Mouse (Mus musculus) G1E-ER4 (cell line): ENCODE data around the gene Plekhg5. TPM values are rescaled to one million over a fixed set of nuclear protein-coding genes. Genes with fewer than 3 reads are reported as not detected.

ENCODE experiments used
- GATA1 ChIP-seq: IDR thresholded peaks from one replicate; pipeline ENCODE4 v1.8.0; 2012; ENCODE audit warnings: low read length, inconsistent platforms
- polyA plus RNA-seq: library from polyadenylated mRNA; stranded (reverse); fragments of >175 nt; gene quantifications from 2 replicates; pipeline ENCODE4 v1.2.3, GENCODE M21; 2012

The Plekhg5 gene
- polyA plus RNA-seq, 1 experiment, result 28.5 TPM

DNA sequence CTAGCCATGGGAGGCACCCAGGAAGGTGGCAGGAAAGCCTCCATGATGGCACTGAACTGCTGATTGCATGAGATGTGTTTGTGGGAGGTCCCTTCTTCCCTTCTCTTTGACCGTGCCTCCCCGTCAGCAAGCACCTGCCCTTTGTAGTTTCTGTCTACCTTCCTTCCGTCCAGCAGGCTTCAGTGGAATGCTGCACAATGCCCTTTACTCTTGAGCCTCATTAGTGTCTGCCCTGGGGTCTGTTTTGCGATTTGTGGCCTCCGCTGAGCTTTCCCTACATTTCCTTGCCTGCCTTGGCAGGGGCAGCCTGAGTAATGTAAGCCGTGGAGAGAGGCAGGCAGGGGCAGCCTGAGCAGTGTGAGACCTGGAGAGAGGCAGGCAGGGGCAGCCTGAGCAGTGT, 27.7 kb upstream of the Plekhg5 start:
- no peak for TF ChIP-seq GATA1

DNA sequence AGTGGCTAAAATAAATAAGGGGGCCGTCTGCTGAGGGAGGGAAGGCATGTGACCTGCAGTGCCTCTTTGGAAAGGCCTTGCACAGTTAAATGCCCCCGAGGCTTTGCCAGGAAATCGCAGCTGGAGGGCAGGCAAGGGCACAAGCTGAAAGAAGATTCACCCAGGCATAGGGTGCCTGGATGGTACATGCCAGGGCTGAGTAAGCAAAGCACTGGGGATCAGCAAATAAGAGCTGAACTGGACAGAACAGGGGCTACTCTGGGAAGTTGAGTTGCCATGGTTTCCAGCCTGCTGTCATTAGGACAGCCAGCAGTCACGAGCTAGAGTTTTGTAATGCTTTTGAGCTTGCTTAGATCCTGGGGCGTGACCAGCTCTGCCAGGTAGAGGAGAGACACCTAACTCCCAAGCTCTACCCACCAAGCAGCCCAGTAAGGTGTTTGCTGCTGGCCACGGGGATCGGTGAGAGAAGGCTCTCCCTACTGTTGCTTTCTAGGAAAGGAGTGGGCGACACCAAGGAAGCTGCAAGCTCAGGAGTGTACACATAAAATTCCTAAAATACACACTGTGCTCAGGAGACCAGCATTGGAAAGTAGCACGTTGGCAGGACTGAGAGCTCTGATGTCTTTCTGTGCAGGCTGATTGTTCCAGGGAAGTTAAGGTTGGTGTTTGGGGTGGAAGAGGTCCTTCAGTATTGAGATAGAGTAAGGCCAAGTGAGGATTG, 9.7 kb upstream of the Plekhg5 start:
- no peak for TF ChIP-seq GATA1

GRCm38 (mm10) chr4:152067280-152067679, 5.0 kb upstream of the Plekhg5 start:
- no peak for TF ChIP-seq GATA1

DNA sequence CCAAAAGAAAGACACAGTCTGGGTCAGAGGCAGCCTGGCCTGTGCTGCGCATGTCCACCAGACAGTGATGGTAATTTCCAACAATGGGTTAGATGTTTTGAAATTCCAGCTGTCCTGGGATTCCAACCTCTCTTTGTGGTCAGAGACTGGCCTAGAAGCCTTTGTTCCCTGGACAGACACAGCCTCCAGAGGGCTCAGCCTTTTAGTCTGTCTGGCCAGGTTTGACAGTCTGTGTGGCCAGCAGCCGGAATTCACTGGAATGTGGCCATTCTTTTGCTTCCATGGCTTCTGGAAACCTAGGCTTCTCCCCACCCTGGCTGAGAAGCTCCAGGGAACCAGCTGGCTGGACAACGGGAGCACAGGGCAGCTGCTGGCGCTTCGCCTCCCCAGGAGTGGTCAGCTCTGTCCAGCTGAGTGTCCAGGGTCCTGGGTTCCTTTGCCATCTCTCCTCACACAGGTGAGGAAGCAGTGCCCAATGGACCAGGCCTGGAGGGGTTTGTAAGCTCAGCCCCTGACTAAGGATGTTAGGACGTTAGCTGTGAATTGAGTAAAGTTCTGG, 4.1 kb upstream of the Plekhg5 start:
- TF ChIP-seq GATA1, result no peak

DNA sequence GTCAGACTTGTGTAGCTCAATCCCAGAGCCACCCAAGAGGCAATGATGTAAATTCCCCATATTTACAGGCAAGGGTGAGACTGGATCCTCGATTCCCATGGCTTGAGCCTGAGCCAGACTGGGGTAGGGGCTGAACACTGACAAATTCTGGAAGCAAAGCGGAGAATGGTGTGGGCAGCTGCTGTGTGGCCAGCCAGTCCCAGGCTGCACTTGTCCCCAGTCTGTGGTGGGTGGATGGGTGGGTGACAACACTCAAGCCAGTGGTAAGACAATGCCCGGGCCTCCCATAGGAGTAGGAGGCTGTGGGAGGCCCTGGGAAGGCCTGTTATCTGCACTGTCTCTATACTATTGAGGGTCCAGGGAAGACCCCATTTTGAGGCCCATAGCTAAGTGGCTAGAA, 3.1 kb upstream of the Plekhg5 start:
- TF ChIP-seq GATA1, result no peak

- TF ChIP-seq GATA1, result no peak
Measured at GRCm38 (mm10) chr4:152070494-152071396, 1.6 kb upstream of the Plekhg5 start.

- no peak for TF ChIP-seq GATA1
Measured at GRCm38 (mm10) chr4:152072655-152073054, 357 bp downstream of the Plekhg5 start.

DNA sequence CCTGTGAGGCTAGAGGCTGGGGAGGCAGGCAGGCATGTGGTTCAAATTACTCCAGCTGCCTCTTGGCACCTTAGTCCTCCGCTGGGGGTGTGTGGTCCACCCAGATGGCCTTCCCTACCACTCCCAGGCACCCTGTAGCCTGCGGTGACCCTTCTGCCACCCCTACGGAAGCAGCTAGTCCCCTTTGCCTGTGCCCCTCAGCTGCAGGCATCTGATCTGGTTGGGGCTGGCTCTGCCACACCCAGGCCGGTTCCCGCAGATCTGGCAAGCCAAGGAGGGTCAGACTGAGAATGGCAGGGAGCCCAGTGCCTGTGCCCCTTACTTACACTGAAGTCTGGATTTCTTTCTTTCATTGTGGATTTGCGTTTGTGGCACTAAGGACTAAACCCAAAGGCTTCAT, 1.4 kb downstream of the Plekhg5 start:
- no peak for TF ChIP-seq GATA1

DNA sequence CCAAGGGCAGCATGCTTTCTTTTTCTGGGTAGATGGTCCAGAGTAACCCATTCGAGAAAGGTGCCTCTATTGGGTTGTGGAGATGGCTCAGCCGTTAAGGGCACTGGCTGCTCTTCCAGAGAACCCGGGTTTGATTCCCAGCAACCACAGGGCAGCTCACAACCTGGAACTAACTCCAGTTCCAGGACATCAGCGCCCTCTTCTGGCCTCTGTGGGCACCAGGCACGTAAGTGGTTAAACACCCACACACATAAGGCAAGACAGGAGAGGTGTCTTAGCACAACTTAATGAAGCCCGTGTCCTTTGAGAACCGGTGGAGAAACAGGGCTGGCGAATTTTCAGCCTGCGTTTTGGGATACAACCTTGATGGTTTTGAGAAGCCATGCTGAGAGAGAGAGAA, 2.2 kb downstream of the Plekhg5 start:
- TF ChIP-seq GATA1, result no peak

GRCm38 (mm10) chr4:152077191-152077590, 4.9 kb downstream of the Plekhg5 start:
- TF ChIP-seq GATA1, result no peak

DNA sequence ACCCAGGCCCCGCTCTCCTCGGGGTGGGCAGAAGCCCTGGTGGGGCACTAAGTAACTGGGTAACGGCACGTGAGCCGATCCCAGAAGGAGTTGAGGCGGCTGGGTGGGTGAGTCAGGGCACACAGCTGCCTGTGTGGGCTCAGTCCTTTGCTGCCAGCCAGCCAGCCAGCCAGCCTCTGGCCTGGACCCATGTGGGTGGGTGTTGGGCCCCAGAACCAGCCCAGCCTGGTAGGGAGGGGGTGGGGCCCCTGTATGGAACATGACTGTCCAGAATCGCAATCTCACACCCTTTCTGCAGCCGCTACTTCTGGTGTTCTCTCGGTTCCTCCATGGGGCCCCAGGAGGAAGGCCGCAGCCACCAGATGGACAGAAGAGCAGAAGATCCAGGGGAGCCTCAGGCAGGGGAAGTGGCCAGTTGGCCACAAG, 5.8 kb downstream of the Plekhg5 start:
- no peak for TF ChIP-seq GATA1

DNA sequence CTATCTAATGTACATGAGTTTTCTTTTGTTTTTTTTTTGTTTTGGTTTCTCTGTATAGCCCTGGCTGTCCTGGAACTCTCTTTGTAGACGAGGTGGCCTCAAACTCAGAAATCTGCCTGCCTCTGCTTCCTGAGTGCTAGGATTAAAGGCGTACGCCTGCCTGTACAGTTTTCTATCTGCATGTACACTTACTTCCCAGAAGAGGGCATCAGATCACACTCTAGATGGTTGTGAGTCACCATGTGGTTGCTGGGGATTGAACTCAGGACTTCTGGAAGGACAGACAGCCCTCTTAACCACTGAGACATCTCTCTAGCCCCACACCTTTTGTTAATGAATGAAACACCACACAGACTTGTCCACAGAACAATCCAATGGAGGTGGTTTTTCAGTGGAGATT, 7.0 kb downstream of the Plekhg5 start:
- TF ChIP-seq GATA1, result no peak

- TF ChIP-seq GATA1, result no peak
Measured at GRCm38 (mm10) chr4:152079931-152080330, 7.6 kb downstream of the Plekhg5 start.

- TF ChIP-seq GATA1, result no peak
Measured at GRCm38 (mm10) chr4:152083611-152084220, 11.4 kb downstream of the Plekhg5 start.

- TF ChIP-seq GATA1, result no peak
Measured at GRCm38 (mm10) chr4:152084616-152085015, 12.3 kb downstream of the Plekhg5 start.
